Mouse (Mus musculus): Measurements from ENCODE around the gene Fam53a. TPM values are rescaled to one million over a fixed set of nuclear protein-coding genes. Genes with fewer than 3 reads are reported as not detected.

Fam53a gene
- total and polyA plus RNA-seq, 3 experiments: 43.6 to 62.8 TPM; not detected in 1

- no peak for TF ChIP-seq CTCF (IDR thresholded peaks at IDR 0.05 in 2 of 3, conservative IDR thresholded peaks at IDR 0.05 in 1 of 3; ENCODE audit: control insufficient read depth in 1 of 3, insufficient read depth in 1 of 3, low read depth in 2 of 3, low read length in 3 of 3, poor library complexity in 1 of 3, severe bottlenecking in 1 of 3)
Measured at GRCm38 (mm10) chr5:33630615-33631014, 1.2 kb upstream of the Fam53a start (continued).

GRCm38 (mm10) chr5:33630061-33630460, 626 bp upstream of the Fam53a start:
- peak; percentile 4; the same call in 1 of the 2 replicates for TF ChIP-seq NRF1 (IDR thresholded peaks at IDR 0.05; ENCODE audit: insufficient read depth, low read depth, low read length, poor library complexity, severe bottlenecking)
- TF ChIP-seq NELFE (IDR thresholded peaks at IDR 0.05; ENCODE audit: low read depth, low read length): no peak
- TF ChIP-seq MAZ (IDR thresholded peaks at IDR 0.05; ENCODE audit: low read depth, low read length): no peak
- TF ChIP-seq MAX (IDR thresholded peaks at IDR 0.05; ENCODE audit: low read length): no peak
- TF ChIP-seq RAD21 (IDR thresholded peaks at IDR 0.05; ENCODE audit: low read depth, low read length): no peak
- 0 out of 2 replicates have a peak, but pooled peaks have one; percentile 9 for TF ChIP-seq MXI1 (IDR thresholded peaks at IDR 0.05; ENCODE audit: low read depth, low read length)
- TF ChIP-seq MEF2A (IDR thresholded peaks at IDR 0.05; ENCODE audit: extremely low read depth, insufficient replicate concordance, low read depth, low read length, poor library complexity, severe bottlenecking): no peak
- no peak for TF ChIP-seq KAT2A (conservative IDR thresholded peaks at IDR 0.05; ENCODE audit: low read depth, low read length)
- no peak for TF ChIP-seq HCFC1 (IDR thresholded peaks at IDR 0.05; ENCODE audit: low read depth, low read length)
- no peak for TF ChIP-seq USF1 (IDR thresholded peaks at IDR 0.05; ENCODE audit: low read depth, low read length)
- no peak for TF ChIP-seq ELF1 (IDR thresholded peaks at IDR 0.05; ENCODE audit: low read depth, low read length)
- no peak for TF ChIP-seq SMC3 (IDR thresholded peaks at IDR 0.05; ENCODE audit: low read depth, low read length)
- TF ChIP-seq MAFK (IDR thresholded peaks at IDR 0.05; ENCODE audit: borderline replicate concordance, low read depth, low read length): no peak
- peak; percentile 59; the same call in 1 of the 2 replicates for TF ChIP-seq TBP (IDR thresholded peaks at IDR 0.05; ENCODE audit: low read depth, low read length)
- TF ChIP-seq RCOR1 (IDR thresholded peaks at IDR 0.05; ENCODE audit: low read depth, low read length): peak; percentile 8; the same call in 1 of the 2 replicates
- TF ChIP-seq BHLHE40 (IDR thresholded peaks at IDR 0.05; ENCODE audit: borderline replicate concordance, low read depth, low read length): no peak
- TF ChIP-seq UBTF (IDR thresholded peaks at IDR 0.05; ENCODE audit: borderline replicate concordance, insufficient read depth, low read depth, low read length): 0 out of 2 replicates have a peak, but pooled peaks have one; percentile 30
- no peak for TF ChIP-seq JUND (IDR thresholded peaks at IDR 0.05; ENCODE audit: low read depth, low read length)
- TF ChIP-seq MYB (IDR thresholded peaks at IDR 0.05; ENCODE audit: low read depth, low read length): no peak
- no peak for TF ChIP-seq CHD1 (IDR thresholded peaks at IDR 0.05; ENCODE audit: low read depth, low read length)
- no peak for TF ChIP-seq MYC (IDR thresholded peaks at IDR 0.05; ENCODE audit: low read depth, low read length)
- 0 out of 2 replicates have a peak, but pooled peaks have one; percentile 11 for TF ChIP-seq ETS1 (IDR thresholded peaks at IDR 0.05; ENCODE audit: low read depth, low read length)
- no peak for TF ChIP-seq TCF12 (IDR thresholded peaks at IDR 0.05; ENCODE audit: low read depth, low read length)
- no peak; the same call in 1 of the 2 replicates for TF ChIP-seq SIN3A (IDR thresholded peaks at IDR 0.05; ENCODE audit: low read length)
- no peak for TF ChIP-seq ZC3H11A (IDR thresholded peaks at IDR 0.05; ENCODE audit: low read depth, low read length)
- Histone ChIP-seq H3K36me3 (ENCODE audit: control insufficient read depth in 1 of 2, insufficient read depth in 2 of 2, low read length in 2 of 2) (peaks cover 0 to 17% of the 10 kb centered on the region in 2 experiments; a peak in 2 of 4 replicates), H3K4me3 (ENCODE audit: control insufficient read depth in 1 of 2, insufficient read depth in 1 of 2, low read depth in 2 of 2, low read length in 2 of 2) (peak overlapping the region; percentile 81 to 96), H3K27me3 (ENCODE audit: control insufficient read depth in 1 of 2, insufficient read depth in 2 of 2, low read length in 2 of 2) (no peaks in the 10 kb centered on the region), H3K9me3 (replicated peaks; ENCODE audit: insufficient read depth, low read length) (no peaks in the 10 kb centered on the region), H3K79me2 (ENCODE audit: control insufficient read depth, insufficient read depth, low read length, poor library complexity) (peaks cover 25% of the 10 kb centered on the region), H3K27ac (ENCODE audit: control insufficient read depth, low read depth, low read length) (peak overlapping the region; percentile 61), H3K9ac (ENCODE audit: control insufficient read depth, low read depth, low read length, poor library complexity, severe bottlenecking) (peak overlapping the region; percentile 72), H3K4me1 (ENCODE audit: control insufficient read depth in 1 of 2, insufficient read depth in 2 of 2, low read length in 2 of 2) (peaks cover 10 to 17% of the 10 kb centered on the region in 2 experiments)
- DNase-seq (ENCODE audit: low read depth, low spot score): peak; percentile 86

Measured in MEL (cell line).